18 mouse cellular contexts compared by ENCODE assay signal in the genomic region with DNA sequence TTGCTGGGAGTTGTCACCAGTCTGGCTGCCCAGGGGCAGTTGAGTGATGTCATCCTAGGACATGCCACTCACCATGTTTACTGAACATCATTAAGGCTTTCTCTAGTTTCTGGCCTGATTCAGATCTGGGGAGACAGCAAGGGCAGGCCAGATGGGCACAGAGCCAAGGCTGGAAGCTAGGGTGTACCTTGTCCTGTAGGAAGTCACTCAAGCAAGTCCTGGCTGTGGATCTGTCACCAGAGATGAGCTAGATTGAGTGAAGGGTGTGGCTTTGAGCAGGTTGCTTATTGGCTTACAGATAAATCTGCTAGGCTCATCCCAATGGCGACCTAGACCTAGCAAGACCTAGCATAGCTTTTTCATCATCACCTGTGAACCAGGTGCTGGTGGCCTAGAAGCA.
DNase-seq lines count a peak whose midpoint lies in the region; ATAC-seq and TF ChIP-seq lines count a peak whose summit lies in the region.
"Had no signal": no experiment of that assay in that cellular context is flagged by ENCODE, and none has a peak within 500 bp of the region (broad histone marks: within the 10 kb centered on the region; RNA-seq: fewer than 3 reads in every experiment).

No protein-coding gene starts in this region.

- no peaks in the 10 kb centered on the region for H3K27me3 ChIP-seq in hindbrain, postnatal 0 days (ENCODE audit: insufficient read depth, low read length)
- H3K27me3 ChIP-seq in hindbrain, embryonic 12.5 days, result no peaks in the 10 kb centered on the region
- no peaks in the 10 kb centered on the region for H3K27me3 ChIP-seq in forebrain, embryonic 13.5 days
- no peaks in the 10 kb centered on the region for H3K27me3 ChIP-seq in forebrain, embryonic 15.5 days
- H3K27me3 ChIP-seq: midbrain, embryonic 12.5 days had no signal

- no peak overlapping the region for H3K9ac ChIP-seq in hindbrain, postnatal 0 days (replicated peaks; ENCODE audit: low read length)
- H3K9ac ChIP-seq in hindbrain, embryonic 12.5 days, result no peak overlapping the region
- H3K9ac ChIP-seq in forebrain, embryonic 13.5 days, result no peak overlapping the region
- no peak overlapping the region for H3K9ac ChIP-seq in forebrain, embryonic 15.5 days (replicated peaks)
- H3K9ac ChIP-seq: heart, embryonic 15.5 days; limb, embryonic 12.5 days; midbrain, embryonic 12.5 days had no signal

- no peak for DNase-seq in hindbrain, postnatal 0 days (ENCODE audit: low spot score)
- DNase-seq in kidney, postnatal 25 days, result peak; percentile 82 to 84
- DNase-seq in testis, postnatal 14 days (ENCODE audit: low spot score), result no peak
- no peak for DNase-seq in heart, adult 11 months
- DNase-seq: adrenal gland, adult 8-10 months; cerebellum, adult 9-10 months; lung, postnatal 14 days; right cerebral cortex, postnatal 4 days; thymus, postnatal 14 days had no signal

- no peaks in the 10 kb centered on the region for H3K36me3 ChIP-seq in hindbrain, postnatal 0 days (ENCODE audit: insufficient read depth, low read length)
- H3K36me3 ChIP-seq in hindbrain, embryonic 12.5 days, result no peaks in the 10 kb centered on the region
- no peaks in the 10 kb centered on the region for H3K36me3 ChIP-seq in forebrain, embryonic 13.5 days (ENCODE audit: poor library complexity, severe bottlenecking)
- no peaks in the 10 kb centered on the region for H3K36me3 ChIP-seq in forebrain, embryonic 15.5 days
- H3K36me3 ChIP-seq: heart, embryonic 15.5 days; limb, embryonic 12.5 days; midbrain, embryonic 12.5 days had no signal

- H3K4me1 ChIP-seq in hindbrain, postnatal 0 days (ENCODE audit: insufficient read depth, low read length), result no peaks in the 10 kb centered on the region
- peaks cover 9% of the 10 kb centered on the region for H3K4me1 ChIP-seq in hindbrain, embryonic 12.5 days
- peaks cover 22% of the 10 kb centered on the region for H3K4me1 ChIP-seq in forebrain, embryonic 13.5 days
- peaks cover 17% of the 10 kb centered on the region for H3K4me1 ChIP-seq in forebrain, embryonic 15.5 days
- H3K4me1 ChIP-seq: heart, embryonic 15.5 days had no signal

- no peak overlapping the region for H3K4me3 ChIP-seq in hindbrain, postnatal 0 days (ENCODE audit: low read length)
- no peak overlapping the region for H3K4me3 ChIP-seq in hindbrain, embryonic 12.5 days
- H3K4me3 ChIP-seq in forebrain, embryonic 13.5 days, result no peak overlapping the region
- no peak overlapping the region for H3K4me3 ChIP-seq in forebrain, embryonic 15.5 days
- H3K4me3 ChIP-seq: erythroblast, embryonic 14.5 days; heart, embryonic 15.5 days; layer of hippocampus, adult 2 months; limb, embryonic 12.5 days; midbrain, embryonic 12.5 days had no signal

- ATAC-seq in hindbrain, postnatal 0 days, result peak; percentile 16; the same call in 1 of the 2 replicates
- ATAC-seq in hindbrain, embryonic 12.5 days (ENCODE audit: low FRiP score), result no peak; the same call in 1 of the 2 replicates
- ATAC-seq in forebrain, embryonic 13.5 days, result peak; percentile 37
- ATAC-seq in forebrain, embryonic 15.5 days (replicated peaks), result peak; percentile 15; the same call in 1 of the 2 replicates
- ATAC-seq: CD4-positive, CD25-positive, alpha-beta regulatory T cell, adult 4 months had no signal

- TF ChIP-seq CTCF in hindbrain, postnatal 0 days (IDR thresholded peaks at IDR 0.05; ENCODE audit: low read depth), result no peak

- H3K4me2 ChIP-seq in hindbrain, postnatal 0 days (ENCODE audit: low read depth, low read length), result no peak overlapping the region
- H3K4me2 ChIP-seq in hindbrain, embryonic 12.5 days (replicated peaks), result no peak overlapping the region
- no peak overlapping the region for H3K4me2 ChIP-seq in forebrain, embryonic 13.5 days
- no peak overlapping the region for H3K4me2 ChIP-seq in forebrain, embryonic 15.5 days (replicated peaks)
- H3K4me2 ChIP-seq: heart, embryonic 15.5 days; limb, embryonic 12.5 days; midbrain, embryonic 12.5 days had no signal

- no peak overlapping the region for H3K27ac ChIP-seq in hindbrain, postnatal 0 days
- H3K27ac ChIP-seq in hindbrain, embryonic 12.5 days, result no peak overlapping the region
- peak overlapping the region; percentile 86 for H3K27ac ChIP-seq in forebrain, embryonic 13.5 days
- peak overlapping the region; percentile 87 for H3K27ac ChIP-seq in forebrain, embryonic 15.5 days (replicated peaks)
- H3K27ac ChIP-seq: heart, embryonic 15.5 days; layer of hippocampus, adult 2 months; limb, embryonic 12.5 days had no signal

- 100% methylated on average over 1 of the region's 1 CpGs for WGBS in hindbrain, postnatal 0 days
- WGBS in hindbrain, embryonic 12.5 days, result 67% methylated on average over 1 of the region's 1 CpGs
- 100% methylated on average over 1 of the region's 1 CpGs for WGBS in forebrain, embryonic 13.5 days
- WGBS in forebrain, embryonic 15.5 days, result 94% methylated on average over 1 of the region's 1 CpGs

- no peaks in the 10 kb centered on the region for H3K9me3 ChIP-seq in hindbrain, postnatal 0 days (ENCODE audit: low read length)
- 0 out of 2 replicates have a peak, but pooled peaks cover 3% of the 10 kb centered on the region for H3K9me3 ChIP-seq in hindbrain, embryonic 12.5 days (replicated peaks)
- H3K9me3 ChIP-seq in forebrain, embryonic 13.5 days (replicated peaks), result no peaks in the 10 kb centered on the region
- H3K9me3 ChIP-seq in forebrain, embryonic 15.5 days, result no peaks in the 10 kb centered on the region
- H3K9me3 ChIP-seq: heart, embryonic 15.5 days; limb, embryonic 12.5 days; midbrain, embryonic 12.5 days had no signal

Comparison
In these comparisons a context has a peak if more than half of its experiments do, and no peak if none do; other contexts are left out.
1. DNase-seq: peak in kidney, postnatal 25 days (2 of 2); none in hindbrain, postnatal 0 days (single experiment), testis, postnatal 14 days (single experiment) and heart, adult 11 months (single experiment).
2. H3K27ac ChIP-seq: peak in forebrain, embryonic 13.5 days (single experiment) and forebrain, embryonic 15.5 days (single experiment); none in hindbrain, postnatal 0 days (single experiment) and hindbrain, embryonic 12.5 days (single experiment).